33 mouse cellular contexts compared by ENCODE assay signal in genomic region chr5:64908585-64909284, GRCm38 (mm10). TPM values are rescaled to one million over a fixed set of nuclear protein-coding genes. Genes with fewer than 3 reads are reported as not detected.
DNase-seq lines count a peak whose midpoint lies in the region; ATAC-seq lines count a peak whose summit lies in the region.
"Had no signal": no experiment of that assay in that cellular context is flagged by ENCODE, and none has a peak within 500 bp of the region (broad histone marks: within the 10 kb centered on the region; RNA-seq: fewer than 3 reads in every experiment).

No protein-coding gene starts in this region.

- no peaks in the 10 kb centered on the region for H3K9me3 ChIP-seq in kidney, embryonic 14.5 days (ENCODE audit: control insufficient read depth, low read length)
- H3K9me3 ChIP-seq: embryonic facial prominence, embryonic 13.5 days; forebrain, embryonic 15.5 days; limb, embryonic 15.5 days; lung, embryonic 15.5 days; midbrain, embryonic 12.5 days; neural tube, embryonic 13.5 days had no signal

- no peaks in the 10 kb centered on the region for H3K27me3 ChIP-seq in kidney, embryonic 14.5 days (ENCODE audit: control insufficient read depth, insufficient read depth, low read length)
- H3K27me3 ChIP-seq: embryonic facial prominence, embryonic 13.5 days; forebrain, embryonic 15.5 days; heart, embryonic 13.5 days; limb, embryonic 15.5 days; lung, embryonic 15.5 days; midbrain, embryonic 12.5 days; neural tube, embryonic 13.5 days had no signal

- H3K4me2 ChIP-seq in kidney, embryonic 14.5 days (replicated peaks; ENCODE audit: low read depth, low read length), result no peak overlapping the region
- H3K4me2 ChIP-seq: embryonic facial prominence, embryonic 13.5 days; forebrain, embryonic 15.5 days; heart, embryonic 13.5 days; hindbrain, embryonic 14.5 days; limb, embryonic 15.5 days; lung, embryonic 15.5 days; midbrain, embryonic 12.5 days; neural tube, embryonic 13.5 days had no signal

- H3K36me3 ChIP-seq in kidney, embryonic 14.5 days (ENCODE audit: control insufficient read depth, insufficient read depth, low read length), result no peaks in the 10 kb centered on the region
- H3K36me3 ChIP-seq: embryonic facial prominence, embryonic 13.5 days; forebrain, embryonic 10.5 days; forebrain, embryonic 15.5 days; heart, embryonic 13.5 days; limb, embryonic 15.5 days; lung, embryonic 15.5 days; midbrain, embryonic 12.5 days; neural tube, embryonic 13.5 days had no signal

- H3K4me3 ChIP-seq in kidney, embryonic 14.5 days (ENCODE audit: low read length), result no peak overlapping the region
- H3K4me3 ChIP-seq: embryonic facial prominence, embryonic 13.5 days; forebrain, embryonic 10.5 days; forebrain, embryonic 15.5 days; heart, adult 2 months; heart, embryonic 13.5 days; layer of hippocampus, adult 2 months; limb, embryonic 15.5 days; lung, embryonic 15.5 days; midbrain, embryonic 12.5 days; neural tube, embryonic 13.5 days had no signal

- no peak overlapping the region for H3K27ac ChIP-seq in kidney, embryonic 14.5 days (ENCODE audit: low read depth, low read length)
- H3K27ac ChIP-seq: embryonic facial prominence, embryonic 13.5 days; forebrain, embryonic 10.5 days; forebrain, embryonic 15.5 days; heart, adult 2 months; heart, embryonic 13.5 days; hindbrain, embryonic 14.5 days; layer of hippocampus, adult 2 months; limb, embryonic 15.5 days; liver, embryonic 14.5 days; lung, embryonic 15.5 days; midbrain, embryonic 12.5 days; neural tube, embryonic 13.5 days had no signal

- DNase-seq in kidney, adult 11 months, result peak; percentile 32
- DNase-seq in A20 (ENCODE audit: low read depth, low spot score), result peak; percentile 83
- peak; percentile 40 for DNase-seq in kidney, adult 9 months
- DNase-seq in kidney, postnatal 4 days, result peak; percentile 21 to 36
- DNase-seq in adrenal gland, adult (ENCODE audit: inconsistent age in 2 of 2, low spot score in 1 of 2), result no peak
- DNase-seq in ovary, postnatal 14 days (ENCODE audit: low spot score), result no peak
- DNase-seq in left cerebral cortex, postnatal 36 days (ENCODE audit: low spot score in 2 of 2), result no peak
- DNase-seq: adrenal gland, adult 2 months; adrenal gland, postnatal 36 days; cerebellum, adult 18-20 months; cerebellum, postnatal 10 days; gastrocnemius, postnatal 36 days; heart, adult 2 months; heart, postnatal 10 days; left cerebral cortex, postnatal 4 days; lung, postnatal 36 days; right cerebral cortex, postnatal 25 days; spleen, adult 18-20 months had no signal

- intact Hi-C loops in left cerebral cortex, postnatal 36 days (cut with DNase I), result no loop called here

- H3K9ac ChIP-seq in kidney, embryonic 14.5 days (ENCODE audit: low read depth, low read length), result no peak overlapping the region
- H3K9ac ChIP-seq: embryonic facial prominence, embryonic 13.5 days; forebrain, embryonic 15.5 days; heart, embryonic 13.5 days; hindbrain, embryonic 14.5 days; limb, embryonic 15.5 days; liver, embryonic 14.5 days; lung, embryonic 15.5 days; midbrain, embryonic 12.5 days; neural tube, embryonic 13.5 days had no signal

- H3K4me1 ChIP-seq in kidney, embryonic 14.5 days (ENCODE audit: control insufficient read depth, insufficient read depth, low read length), result no peaks in the 10 kb centered on the region
- H3K4me1 ChIP-seq: embryonic facial prominence, embryonic 13.5 days; forebrain, embryonic 10.5 days; forebrain, embryonic 15.5 days; heart, embryonic 13.5 days; limb, embryonic 15.5 days; lung, embryonic 15.5 days; midbrain, embryonic 12.5 days; neural tube, embryonic 13.5 days had no signal

- WGBS in kidney, embryonic 14.5 days, result 57% methylated on average over 6 of the region's 6 CpGs

- ATAC-seq in kidney, embryonic 14.5 days (ENCODE audit: low FRiP score, low TSS enrichment), result no peak
- ATAC-seq: CD4-positive, CD25-positive, alpha-beta regulatory T cell, adult 4 months; forebrain, embryonic 15.5 days; inflammation-experienced regulatory T-cells, adult 6 months had no signal

RNA-seq across cellular contexts. Expression of gene Tlr1, which starts 24.6 kb away (rescaled TPM):
- polyA plus RNA-seq in kidney, embryonic 14.5 days (2014; fragmentation: Nextera tagmentation; extraction: Ambion mirVana), result 0.70 and 0.89 TPM in 2 replicates
- under 1 TPM; 0.20 to 0.22 TPM for total RNA-seq in left cerebral cortex, postnatal 36 days (2021)
- total RNA-seq: common myeloid progenitor, adult 5-6 weeks had no signal

RNA-seq across cellular contexts. Expression of gene Tlr6, which starts 51.2 kb away (rescaled TPM):
- 0.49 and 0.86 TPM in 2 replicates for polyA plus RNA-seq in kidney, embryonic 14.5 days (2014; fragmentation: Nextera tagmentation; extraction: Ambion mirVana)
- under 1 TPM; 0.54 to 0.89 TPM for total RNA-seq in left cerebral cortex, postnatal 36 days (2021)

Comparison
In these comparisons a context has a peak if more than half of its experiments do, and no peak if none do; other contexts are left out.
1. DNase-seq: peak in kidney, adult 11 months (single experiment), A20 (single experiment), kidney, adult 9 months (single experiment) and kidney, postnatal 4 days (2 of 2); none in adrenal gland, adult (0 of 2), ovary, postnatal 14 days (single experiment) and left cerebral cortex, postnatal 36 days (0 of 2).